ENCODE assay signal across 15 mouse cellular contexts in the genomic region with DNA sequence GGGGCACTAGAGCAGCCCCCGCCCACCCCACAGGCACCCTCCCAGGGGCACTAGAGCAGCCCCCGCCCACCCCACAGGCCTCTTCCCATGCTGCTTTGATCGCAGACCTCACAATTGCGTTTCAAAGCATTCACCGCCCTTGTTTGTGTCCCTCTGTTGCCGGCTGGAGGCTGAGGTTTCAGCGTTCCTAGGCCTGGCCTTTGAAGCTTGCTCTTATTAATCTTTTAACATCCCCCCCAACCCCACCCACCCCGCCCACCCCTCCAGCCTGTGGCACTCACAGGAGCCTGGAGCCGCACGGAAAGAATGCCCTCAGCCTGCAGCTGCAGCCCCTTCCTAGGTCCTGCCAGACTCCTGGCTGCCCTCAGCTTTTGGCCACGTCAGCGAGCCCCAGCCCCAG. TPM values are rescaled to one million over a fixed set of nuclear protein-coding genes. Genes with fewer than 3 reads are reported as not detected.
DNase-seq lines count a peak whose midpoint lies in the region; ATAC-seq and TF ChIP-seq lines count a peak whose summit lies in the region.
"Had no signal": no experiment of that assay in that cellular context is flagged by ENCODE, and none has a peak within 500 bp of the region (broad histone marks: within the 10 kb centered on the region; RNA-seq: fewer than 3 reads in every experiment).

No protein-coding gene starts in this region.

- H3K4me3 ChIP-seq in intestine, embryonic 16.5 days (ENCODE audit: low read length), result no peak overlapping the region
- H3K4me3 ChIP-seq in intestine, embryonic 15.5 days (replicated peaks), result no peak overlapping the region
- no peak overlapping the region for H3K4me3 ChIP-seq in limb, embryonic 14.5 days (replicated peaks; ENCODE audit: low read length)
- H3K4me3 ChIP-seq: erythroblast, embryonic 14.5 days had no signal

- 0 out of 2 replicates have a peak overlapping the region, but pooled peaks have one; percentile 14 for H3K9ac ChIP-seq in intestine, embryonic 16.5 days (ENCODE audit: low read depth, low read length)
- no peak overlapping the region for H3K9ac ChIP-seq in intestine, embryonic 15.5 days
- H3K9ac ChIP-seq in limb, embryonic 14.5 days (ENCODE audit: low read depth, low read length, severe bottlenecking), result peak overlapping the region; percentile 34

- H3K9me3 ChIP-seq in intestine, embryonic 16.5 days (ENCODE audit: control insufficient read depth, low read length), result no peaks in the 10 kb centered on the region
- H3K9me3 ChIP-seq in intestine, embryonic 15.5 days, result no peaks in the 10 kb centered on the region
- no peaks in the 10 kb centered on the region for H3K9me3 ChIP-seq in limb, embryonic 14.5 days (ENCODE audit: control insufficient read depth, low read length)

- no peak for ATAC-seq in intestine, embryonic 16.5 days
- no peak for ATAC-seq in intestine, embryonic 15.5 days
- no peak; the same call in 1 of the 2 replicates for ATAC-seq in limb, embryonic 14.5 days (ENCODE audit: low FRiP score, low read depth)
- ATAC-seq: lung, postnatal 0 days had no signal

- H3K4me2 ChIP-seq in intestine, embryonic 16.5 days (ENCODE audit: low read depth, low read length), result no peak overlapping the region
- H3K4me2 ChIP-seq in intestine, embryonic 15.5 days (replicated peaks), result no peak overlapping the region
- 0 out of 2 replicates have a peak overlapping the region, but pooled peaks have one; percentile 5 for H3K4me2 ChIP-seq in limb, embryonic 14.5 days (replicated peaks; ENCODE audit: low read depth, low read length, severe bottlenecking)

- 21% methylated on average over 11 of the region's 12 CpGs for WGBS in intestine, embryonic 16.5 days
- 30% methylated on average over 12 of the region's 12 CpGs for WGBS in intestine, embryonic 15.5 days
- 7% methylated on average over 8 of the region's 12 CpGs for WGBS in limb, embryonic 14.5 days

- no peaks in the 10 kb centered on the region; the same call in 1 of the 2 replicates for H3K36me3 ChIP-seq in intestine, embryonic 16.5 days (ENCODE audit: control insufficient read depth, insufficient read depth, low read length)
- H3K36me3 ChIP-seq in intestine, embryonic 15.5 days, result peaks cover 16% of the 10 kb centered on the region; the same call in 1 of the 2 replicates
- peaks cover 44% of the 10 kb centered on the region for H3K36me3 ChIP-seq in limb, embryonic 14.5 days (ENCODE audit: control insufficient read depth, insufficient read depth, low read length)

- peak; percentile 37 for DNase-seq in MN1 (ENCODE audit: low spot score)
- DNase-seq in embryo, embryonic 9.5 days (ENCODE audit: extremely low spot score), result peak; percentile 61
- no peak for DNase-seq in limb, embryonic 14.5 days (ENCODE audit: low spot score)
- no peak for DNase-seq in adrenal gland, adult 2 months
- DNase-seq in yolk sac, embryonic 10.5 days (ENCODE audit: low spot score), result no peak
- DNase-seq in spleen, postnatal 14 days (ENCODE audit: low spot score in 2 of 2), result no peak
- DNase-seq: cerebellum, adult 11-12 months; kidney, adult 8-10 months; spleen, adult 18-20 months; thymus, postnatal 36 days had no signal

- no peak for TF ChIP-seq POLR2A in limb, embryonic 14.5 days (IDR thresholded peaks at IDR 0.05; ENCODE audit: borderline replicate concordance, extremely low read depth, insufficient read depth, insufficient read length)

- no peaks in the 10 kb centered on the region for H3K27me3 ChIP-seq in intestine, embryonic 16.5 days (replicated peaks; ENCODE audit: control insufficient read depth, insufficient read depth, low read length)
- no peaks in the 10 kb centered on the region for H3K27me3 ChIP-seq in intestine, embryonic 15.5 days (replicated peaks)
- H3K27me3 ChIP-seq in limb, embryonic 14.5 days (ENCODE audit: control insufficient read depth, insufficient read depth, low read length), result no peaks in the 10 kb centered on the region

- no peak overlapping the region for H3K27ac ChIP-seq in intestine, embryonic 16.5 days (ENCODE audit: low read length)
- H3K27ac ChIP-seq in intestine, embryonic 15.5 days, result no peak overlapping the region
- H3K27ac ChIP-seq in limb, embryonic 14.5 days (replicated peaks; ENCODE audit: low read depth, low read length), result peak overlapping the region; percentile 71

- H3K4me1 ChIP-seq in intestine, embryonic 16.5 days (ENCODE audit: control insufficient read depth, insufficient read depth, low read length), result peaks cover 45% of the 10 kb centered on the region
- peaks cover 54% of the 10 kb centered on the region for H3K4me1 ChIP-seq in intestine, embryonic 15.5 days (replicated peaks)
- H3K4me1 ChIP-seq in limb, embryonic 14.5 days (ENCODE audit: control insufficient read depth, insufficient read depth, low read length), result peaks cover 31% of the 10 kb centered on the region

RNA-seq across cellular contexts. Expression of a gene that starts 6.3 kb away (rescaled TPM):
- polyA plus RNA-seq in intestine, embryonic 16.5 days (2015; fragmentation: Nextera tagmentation; extraction: Ambion mirVana), result 159 and 174 TPM in 2 replicates
- 163 and 170 TPM in 2 replicates for polyA plus RNA-seq in intestine, embryonic 15.5 days (2015; fragmentation: Nextera tagmentation; extraction: Ambion mirVana)
- polyA plus RNA-seq in limb, embryonic 14.5 days (2012; rRNA removed), result 101 and 107 TPM in 2 replicates
- polyA plus RNA-seq in limb, embryonic 14.5 days (2014; fragmentation: Nextera tagmentation; extraction: Ambion mirVana), result 159 and 161 TPM in 2 replicates
- total RNA-seq in adrenal gland, adult 2 months (2021), result 10 to 100 TPM; 54.0 to 63.5 TPM
- 86.0 and 90.2 TPM in 2 replicates for polyA plus RNA-seq in adrenal gland, adult 2 months (2012; rRNA removed)

RNA-seq across cellular contexts. Expression of a gene that starts 6.5 kb away (rescaled TPM):
- polyA plus RNA-seq in intestine, embryonic 16.5 days (2015; fragmentation: Nextera tagmentation; extraction: Ambion mirVana), result 43.0 and 44.4 TPM in 2 replicates
- 42.0 and 45.4 TPM in 2 replicates for polyA plus RNA-seq in intestine, embryonic 15.5 days (2015; fragmentation: Nextera tagmentation; extraction: Ambion mirVana)
- polyA plus RNA-seq in limb, embryonic 14.5 days (2012; rRNA removed), result 91.3 and 98.3 TPM in 2 replicates
- polyA plus RNA-seq in limb, embryonic 14.5 days (2014; fragmentation: Nextera tagmentation; extraction: Ambion mirVana), result 48.1 and 51.7 TPM in 2 replicates
- 10 to 100 TPM; 21.9 to 25.3 TPM for total RNA-seq in adrenal gland, adult 2 months (2021)
- 34.2 and 40.1 TPM in 2 replicates for polyA plus RNA-seq in adrenal gland, adult 2 months (2012; rRNA removed)

RNA-seq across cellular contexts. Expression of a gene that starts 14.0 kb away (rescaled TPM):
- 30.4 and 31.2 TPM in 2 replicates for polyA plus RNA-seq in intestine, embryonic 16.5 days (2015; fragmentation: Nextera tagmentation; extraction: Ambion mirVana)
- 34.2 and 35.8 TPM in 2 replicates for polyA plus RNA-seq in intestine, embryonic 15.5 days (2015; fragmentation: Nextera tagmentation; extraction: Ambion mirVana)
- 90.1 and 95.1 TPM in 2 replicates for polyA plus RNA-seq in limb, embryonic 14.5 days (2012; rRNA removed)
- 14.1 and 18.3 TPM in 2 replicates for polyA plus RNA-seq in limb, embryonic 14.5 days (2014; fragmentation: Nextera tagmentation; extraction: Ambion mirVana)
- total RNA-seq in adrenal gland, adult 2 months (2021), result 10 to 100 TPM; 13.7 to 15.9 TPM
- polyA plus RNA-seq in adrenal gland, adult 2 months (2012; rRNA removed), result 21.1 and 25.6 TPM in 2 replicates
- total RNA-seq: neutrophil, adult 5-6 weeks had no signal

RNA-seq across cellular contexts. Expression of a gene that starts 19.9 kb away (rescaled TPM):
- polyA plus RNA-seq in intestine, embryonic 16.5 days (2015; fragmentation: Nextera tagmentation; extraction: Ambion mirVana), result 56.0 and 65.0 TPM in 2 replicates
- polyA plus RNA-seq in intestine, embryonic 15.5 days (2015; fragmentation: Nextera tagmentation; extraction: Ambion mirVana), result 31.3 and 41.7 TPM in 2 replicates
- polyA plus RNA-seq in limb, embryonic 14.5 days (2012; rRNA removed), result 18.5 and 21.4 TPM in 2 replicates
- 21.8 and 26.2 TPM in 2 replicates for polyA plus RNA-seq in limb, embryonic 14.5 days (2014; fragmentation: Nextera tagmentation; extraction: Ambion mirVana)
- total RNA-seq in adrenal gland, adult 2 months (2021), result 100 to 1,000 TPM in 1 of 2 experiments, 10 to 100 TPM in 1; 41.4 to 122 TPM
- 136 and 150 TPM in 2 replicates for polyA plus RNA-seq in adrenal gland, adult 2 months (2012; rRNA removed)

RNA-seq across cellular contexts. Expression of a gene that starts 24.7 kb away (rescaled TPM):
- 1.7 and 2.3 TPM in 2 replicates for polyA plus RNA-seq in intestine, embryonic 16.5 days (2015; fragmentation: Nextera tagmentation; extraction: Ambion mirVana)
- polyA plus RNA-seq in intestine, embryonic 15.5 days (2015; fragmentation: Nextera tagmentation; extraction: Ambion mirVana), result 0.79 and 2.4 TPM in 2 replicates
- polyA plus RNA-seq in limb, embryonic 14.5 days (2012; rRNA removed), result 11.9 and 19.6 TPM in 2 replicates
- polyA plus RNA-seq in limb, embryonic 14.5 days (2014; fragmentation: Nextera tagmentation; extraction: Ambion mirVana), result 7.3 and 10.8 TPM in 2 replicates
- 10 to 100 TPM in 1 of 2 experiments, 1 to 10 TPM in 1; 8.3 to 10.6 TPM for total RNA-seq in adrenal gland, adult 2 months (2021)
- polyA plus RNA-seq in adrenal gland, adult 2 months (2012; rRNA removed), result 52.6 and 54.2 TPM in 2 replicates
- polyA plus RNA-seq: erythroblast, embryonic 14.5 days had no signal

Comparison
In these comparisons a context has a peak if more than half of its experiments do, and no peak if none do; other contexts are left out.
1. DNase-seq: peak in MN1 (single experiment) and embryo, embryonic 9.5 days (single experiment); none in limb, embryonic 14.5 days (single experiment), adrenal gland, adult 2 months (single experiment), yolk sac, embryonic 10.5 days (single experiment) and spleen, postnatal 14 days (0 of 2).